Mouse (Mus musculus): ENCODE measurements at regions not wholly inside any gene's neighbourhood (a gene's known extent, or its start where the extent isn't known, plus 50 kb on each side); places are given as distances from the start of the nearest gene placed in this dataset.

DNA sequence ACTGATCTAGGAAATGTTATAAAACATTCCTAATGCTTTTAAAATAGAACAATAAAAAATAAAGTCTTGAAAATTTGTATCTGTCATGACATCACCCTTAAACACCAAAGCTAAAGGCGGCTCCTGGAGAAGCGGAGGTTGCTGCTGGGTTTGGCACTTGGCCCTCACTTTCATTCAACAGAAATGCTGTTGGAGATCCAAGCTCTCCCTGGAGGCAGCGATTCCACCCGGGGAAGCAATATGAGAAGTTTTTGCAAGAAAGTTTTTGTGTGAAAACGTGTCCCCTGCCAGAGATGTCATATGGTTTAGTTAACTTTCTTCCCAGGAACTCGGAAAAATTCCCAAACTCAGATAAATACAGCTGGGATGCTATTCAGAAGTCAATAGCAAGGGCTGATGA lies 51.5 kb upstream of the Map4k3 start:
- no peak for ATAC-seq (replicated peaks in 1 of 2; ENCODE audit: insufficient read depth in 1 of 2, low FRiP score in 2 of 2, low TSS enrichment in 1 of 2, low read depth in 1 of 2, poor library complexity in 2 of 2, severe bottlenecking in 2 of 2)
